Mouse (Mus musculus) megakaryocyte progenitor cell, adult 5-6 weeks (primary cell): ENCODE data around the gene Nhsl2. TPM values are rescaled to one million over a fixed set of nuclear protein-coding genes. Genes with fewer than 3 reads are reported as not detected.

Experiments used
- ATAC-seq: replicated peaks from 2 replicates; pipeline ENCODE4 v1.8.0; 2016; ENCODE audit warnings: mild to moderate bottlenecking, moderate TSS enrichment, inconsistent platforms; ENCODE audit not compliant: poor library complexity
- total RNA-seq, 2 experiments: library from RNA; stranded (forward) in 1 of 2; stranded (reverse) in 1 of 2; fragments of 157-497, 149-512 nt in 1 of 2; fragments of 200-1000 nt in 1 of 2; gene quantifications; 2 replicates each; pipeline versions ENCODE4 v1.2.3 to v1.2.4; 2015 to 2017

Gene Nhsl2
- total RNA-seq, 2 experiments from 2014 or later, result 9.2 to 20.3 TPM

- ATAC-seq, result peak; percentile 82
These were observed 130.1 kb downstream of the Nhsl2 start for GRCm38 (mm10) chrX:101979267-101979666.

DNA sequence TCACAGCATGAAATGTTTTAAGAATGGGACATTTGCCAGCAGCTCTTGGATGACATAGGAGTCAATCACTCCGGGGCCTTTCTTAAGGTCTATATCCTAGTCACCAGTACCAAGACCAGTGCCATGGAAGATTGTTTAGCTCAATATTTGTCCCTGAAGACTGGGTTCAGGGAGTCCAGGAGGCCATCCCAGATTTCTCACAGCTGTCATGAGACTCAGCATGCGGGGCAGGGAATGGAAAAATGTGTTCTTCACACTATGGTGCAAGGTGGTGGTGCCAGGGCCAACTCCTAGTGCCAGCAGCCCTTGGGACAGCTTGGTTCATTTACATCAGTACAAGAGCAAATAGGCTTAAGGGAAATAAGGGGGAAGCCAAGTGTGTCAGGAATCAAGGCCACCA, 131.4 kb downstream of the Nhsl2 start:
- no peak for ATAC-seq

- peak; percentile 71 for ATAC-seq
These were observed 132.3 kb downstream of the Nhsl2 start for GRCm38 (mm10) chrX:101981450-101981849.

DNA sequence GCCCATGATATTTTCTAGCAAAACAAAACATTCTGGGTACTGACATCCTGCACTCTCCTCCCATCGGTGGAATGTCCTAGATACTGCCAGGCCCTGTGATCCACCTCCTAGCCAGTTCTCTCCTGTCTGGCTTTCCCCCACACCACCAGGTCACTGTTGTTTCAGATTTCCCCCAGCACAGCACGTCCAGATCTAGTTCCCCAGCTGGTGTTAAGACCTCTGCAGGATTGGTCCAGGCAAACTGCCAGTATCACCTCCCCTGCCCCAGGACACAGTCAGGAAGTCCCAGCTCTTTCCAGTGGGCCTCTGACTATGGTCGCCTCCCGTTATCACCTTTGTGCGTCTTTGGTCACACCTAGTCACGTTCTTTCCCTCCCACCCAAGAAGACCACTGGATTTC, 134.5 kb downstream of the Nhsl2 start:
- no peak for ATAC-seq

- no peak for ATAC-seq
These were observed 137.6 kb downstream of the Nhsl2 start for GRCm38 (mm10) chrX:101986657-101987367.

DNA sequence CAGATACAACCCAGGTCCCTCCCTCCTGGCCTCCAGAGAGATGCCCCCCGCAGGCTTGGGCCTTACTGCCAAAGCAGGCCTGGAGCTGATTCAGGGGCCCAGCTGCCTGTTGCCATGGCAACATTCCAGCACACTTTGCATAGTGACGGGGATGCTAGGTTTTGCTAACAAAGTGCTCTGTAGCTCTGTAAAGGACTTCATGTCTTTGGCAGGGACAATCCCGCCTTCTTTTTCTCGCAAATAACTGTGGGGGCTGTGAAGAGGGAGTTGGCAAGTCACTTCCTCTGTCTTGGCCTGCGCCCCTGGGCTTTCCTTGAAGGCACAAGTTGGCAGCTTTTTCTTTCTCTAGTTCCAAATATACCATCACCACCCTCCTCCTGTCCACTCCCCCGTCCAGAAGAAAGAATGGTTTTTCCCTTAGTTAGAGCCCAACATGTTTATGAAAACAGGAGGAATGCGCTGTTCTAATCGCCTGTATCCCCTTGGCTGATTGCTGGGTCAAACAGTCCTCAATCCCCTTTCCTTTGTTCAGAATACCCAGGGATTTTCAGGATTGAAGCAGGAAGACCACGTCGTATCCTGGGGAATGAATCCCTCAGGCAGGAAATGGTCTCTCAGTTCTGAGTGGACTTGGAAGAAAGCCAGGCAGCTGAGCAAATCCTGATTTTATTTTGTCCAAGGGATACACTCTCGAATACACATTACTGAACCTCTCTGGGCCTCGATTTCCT, 144.8 kb downstream of the Nhsl2 start:
- ATAC-seq, result no peak

DNA sequence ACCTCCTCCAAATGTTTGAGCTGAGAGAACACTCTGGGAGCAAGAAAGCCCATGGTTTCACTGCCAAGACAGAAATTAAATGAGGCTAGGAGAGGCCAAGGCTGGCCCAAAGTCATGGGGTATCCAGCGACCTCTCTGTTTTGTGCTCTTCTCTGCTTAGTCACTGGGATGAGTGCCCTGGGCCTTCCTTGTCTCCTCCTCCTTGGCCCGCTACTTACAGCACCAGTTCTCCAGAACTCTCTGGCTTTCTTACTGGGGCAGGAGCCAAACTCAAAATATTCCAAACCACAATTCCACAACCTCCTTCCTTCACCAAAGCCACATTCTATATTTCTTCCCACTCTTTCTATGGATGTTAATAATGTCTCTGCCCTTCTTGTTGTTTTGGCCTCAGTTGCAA, 147.5 kb downstream of the Nhsl2 start:
- no peak for ATAC-seq

- ATAC-seq, result no peak
These were observed 154.6 kb downstream of the Nhsl2 start for GRCm38 (mm10) chrX:102003632-102004315.

- ATAC-seq, result no peak
These were observed 155.2 kb downstream of the Nhsl2 start for GRCm38 (mm10) chrX:102004370-102004769.

DNA sequence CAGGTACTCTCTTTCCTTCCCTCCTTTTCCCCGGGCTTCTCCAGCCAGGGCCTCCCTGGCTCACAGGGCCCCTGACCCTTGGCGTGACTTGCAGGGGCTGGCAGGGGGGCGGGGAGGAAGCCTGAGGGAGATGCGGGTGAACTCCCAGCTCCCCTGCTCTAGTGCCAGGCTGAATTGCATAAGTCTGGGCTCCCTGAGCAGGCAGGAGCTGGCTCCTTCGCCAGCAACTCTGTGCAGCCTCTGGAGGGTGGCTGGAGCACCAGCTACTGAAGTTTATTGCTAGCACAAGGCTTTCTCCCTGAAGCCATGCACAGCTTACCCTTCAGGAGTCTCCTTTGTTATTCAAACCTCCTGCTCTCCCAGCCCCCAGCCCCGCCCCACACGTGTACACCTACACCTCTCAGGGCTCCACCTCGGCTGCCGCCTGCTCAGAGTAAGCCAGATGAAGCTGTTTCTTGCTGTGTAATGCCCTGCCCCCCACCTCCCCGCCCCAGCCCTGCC, 156.0 kb downstream of the Nhsl2 start:
- 0 out of 2 replicates have a peak, but pooled peaks have one; percentile 23 for ATAC-seq

- peak; percentile 82 for ATAC-seq
These were observed 158.8 kb downstream of the Nhsl2 start for GRCm38 (mm10) chrX:102007935-102008334.

DNA sequence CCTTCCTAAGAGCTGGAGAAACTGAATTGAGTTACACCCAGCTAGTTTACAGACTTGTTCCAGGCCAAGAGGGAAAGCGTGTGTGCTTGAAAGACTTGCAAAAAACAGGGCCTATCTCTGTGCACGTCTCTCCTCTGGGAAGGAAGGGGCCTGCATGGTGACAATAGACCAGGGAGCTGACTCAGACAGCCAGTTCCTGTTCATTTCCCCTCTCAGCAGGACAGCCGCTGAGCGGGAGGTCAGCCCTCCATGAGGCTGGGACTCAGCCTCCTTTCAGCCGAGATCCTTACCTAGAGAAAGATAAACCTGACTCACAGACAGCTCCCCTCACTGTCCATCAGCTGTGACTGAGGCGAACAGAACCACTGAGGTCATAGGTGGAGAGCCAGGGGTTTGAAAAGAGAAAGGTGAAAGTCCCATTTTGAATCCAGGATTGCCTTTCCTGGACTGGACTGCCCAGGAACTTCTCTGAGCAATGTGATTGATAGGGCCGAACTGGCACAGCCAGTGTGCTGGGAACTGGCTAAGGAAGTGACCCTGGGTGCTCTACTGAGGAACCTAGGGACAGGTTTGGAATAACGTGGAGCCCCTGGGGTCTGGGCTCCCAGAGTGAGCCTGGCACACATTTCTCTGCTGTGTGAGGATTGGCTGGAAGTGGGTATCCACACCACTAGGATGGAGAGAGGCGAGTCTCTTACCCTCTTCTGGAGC, 168.2 kb downstream of the Nhsl2 start:
- no peak for ATAC-seq

DNA sequence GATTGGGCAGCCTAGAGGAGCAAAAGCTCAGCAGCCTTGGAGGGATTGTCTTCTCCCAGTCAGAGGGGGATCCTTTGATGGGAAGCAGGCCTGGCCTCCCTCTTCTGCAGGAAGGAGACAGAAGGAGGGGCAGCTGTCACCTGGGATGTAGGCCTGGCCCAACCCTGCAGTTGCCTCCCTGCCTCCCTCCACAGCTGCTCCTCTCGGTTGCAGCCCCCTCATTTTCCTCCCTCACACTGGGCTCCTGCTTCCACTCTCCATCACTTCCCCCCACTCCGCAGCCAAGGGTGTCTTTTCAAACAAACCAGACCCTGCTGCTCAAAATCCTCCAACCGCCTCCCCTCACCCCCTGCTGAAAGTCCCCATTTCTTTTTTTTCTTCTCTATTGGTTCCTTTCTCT, 169.7 kb downstream of the Nhsl2 start:
- no peak for ATAC-seq

DNA sequence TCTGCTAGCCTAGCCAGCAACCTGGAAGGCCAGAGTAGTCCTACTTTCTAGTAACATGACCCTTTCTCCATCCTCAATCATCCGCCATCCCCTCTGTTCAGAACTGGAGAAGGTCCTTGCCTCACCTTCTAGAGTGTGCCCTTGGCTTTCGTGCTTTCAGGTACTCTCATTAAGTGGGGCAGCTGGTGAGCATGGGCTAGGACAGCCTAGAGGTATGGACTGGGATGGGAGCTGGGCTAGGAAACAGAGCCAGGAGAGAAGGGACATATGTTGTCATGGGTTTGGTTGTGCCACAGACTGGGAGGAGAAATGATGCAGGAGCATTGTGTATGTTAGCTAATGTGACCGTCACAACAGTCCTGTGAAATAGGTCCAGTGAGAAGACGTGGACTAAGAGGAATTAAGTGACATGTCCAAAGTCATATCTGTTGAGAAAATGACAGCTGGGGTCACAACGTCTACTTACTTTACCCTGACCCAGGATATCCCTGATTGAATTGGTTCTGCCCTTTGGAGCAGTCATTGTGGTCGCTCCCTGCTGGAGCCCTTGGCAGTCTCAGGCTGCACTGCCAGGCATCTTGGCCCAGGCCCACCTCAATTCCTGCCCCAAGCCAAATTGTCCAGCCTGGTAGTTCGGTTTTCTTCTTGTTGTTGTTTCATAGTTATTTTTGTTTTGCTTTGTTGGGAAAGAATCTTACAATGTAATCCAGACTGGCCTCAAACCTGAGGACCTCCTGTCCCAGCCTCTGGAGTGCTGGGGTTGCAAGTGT, 170.5 kb downstream of the Nhsl2 start:
- no peak for ATAC-seq

DNA sequence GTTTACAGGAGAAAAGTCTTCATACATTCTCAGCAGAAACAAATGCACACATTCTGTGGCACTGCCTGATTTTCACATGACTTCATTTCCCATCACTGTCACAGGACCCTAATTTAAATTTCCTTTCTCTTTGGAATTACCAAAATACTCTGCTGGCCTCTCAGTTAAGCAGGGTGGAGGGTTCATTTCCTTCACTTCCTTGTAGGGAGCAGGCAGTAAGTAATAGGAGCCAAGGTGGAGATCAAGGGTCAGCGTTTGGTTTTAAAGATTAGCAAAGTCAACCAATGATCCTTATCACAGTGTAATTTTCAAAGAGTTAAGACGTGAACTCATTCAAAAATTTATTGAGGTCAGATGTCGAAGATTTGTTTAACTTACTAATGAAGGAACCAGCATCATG, 175.8 kb downstream of the Nhsl2 start:
- ATAC-seq, result no peak

DNA sequence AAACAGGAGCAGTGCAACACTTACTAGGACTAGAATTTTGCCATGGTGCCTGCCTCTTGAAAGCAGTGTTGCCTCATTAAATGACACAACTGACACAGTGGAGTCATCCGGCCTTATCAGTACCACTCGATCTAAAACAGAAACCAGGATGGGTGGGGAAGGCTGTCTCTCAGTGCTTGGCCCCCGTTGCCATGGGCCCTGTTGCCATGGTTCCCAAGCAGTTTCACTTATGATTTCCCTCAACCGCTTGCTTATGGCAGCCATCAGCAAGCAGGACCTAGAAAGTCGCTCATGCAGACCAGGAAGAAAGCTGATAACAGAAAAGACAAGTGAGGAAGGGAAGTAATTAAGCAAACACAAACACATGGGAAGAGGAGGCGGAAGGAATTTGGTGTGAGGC, 182.7 kb downstream of the Nhsl2 start:
- ATAC-seq, result peak; percentile 79

- no peak for ATAC-seq
These were observed 183.2 kb downstream of the Nhsl2 start for GRCm38 (mm10) chrX:102032431-102032830.

GRCm38 (mm10) chrX:102033566-102033965, 184.4 kb downstream of the Nhsl2 start:
- no peak for ATAC-seq

DNA sequence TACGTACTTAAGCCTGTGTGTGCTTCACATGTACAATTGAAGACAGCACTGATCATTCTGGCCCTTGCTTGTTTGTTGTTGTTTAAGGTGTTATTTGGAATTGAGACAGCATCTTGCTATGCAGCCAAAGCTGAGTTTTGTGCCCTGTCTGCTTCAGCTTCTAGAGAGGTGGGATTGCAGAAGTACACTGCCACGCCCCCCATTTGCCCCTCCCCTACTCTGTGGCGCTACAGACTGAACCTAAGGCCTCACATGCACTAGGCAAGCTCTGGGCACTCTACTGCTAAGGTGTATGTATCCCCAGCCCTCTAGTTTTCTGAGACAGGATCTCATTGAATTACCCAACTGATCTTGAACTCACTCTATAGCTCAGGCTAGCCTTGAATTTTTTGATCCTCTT, 186.5 kb downstream of the Nhsl2 start:
- no peak for ATAC-seq

GRCm38 (mm10) chrX:102036866-102037361, 187.7 kb downstream of the Nhsl2 start:
- peak; percentile 91 for ATAC-seq
